Mouse (Mus musculus) midbrain, embryonic 13.5 days (tissue): ENCODE results near the gene Podn. TPM values are rescaled to one million over a fixed set of nuclear protein-coding genes. Genes with fewer than 3 reads are reported as not detected.

Experiments
- ATAC-seq: fragments of 200-750 bp; cut with Nextera tagmentation; 2 replicates; pipeline ENCODE4 v1.8.0; 2017; ENCODE audit warnings: mild to moderate bottlenecking, moderate TSS enrichment, moderate library complexity
- H3K27ac ChIP-seq: fragments of 300-500 bp; sonication (generic); 2 replicates; pipeline ENCODE4 v1.5.1; 2015; ENCODE audit warnings: inconsistent platforms, mild to moderate bottlenecking, moderate library complexity
- H3K27me3 ChIP-seq: fragments of 300-500 bp; sonication (generic); 2 replicates; pipeline ENCODE4 v1.6.1; 2015; ENCODE audit warnings: mild to moderate bottlenecking, inconsistent platforms
- H3K36me3 ChIP-seq: fragments of 300-500 bp; sonication (generic); 2 replicates; pipeline ENCODE4 v1.6.1; 2015; ENCODE audit warnings: mild to moderate bottlenecking, inconsistent platforms
- H3K4me1 ChIP-seq: fragments of 300-500 bp; sonication (generic); replicated peaks from 2 replicates; pipeline ENCODE4 v1.6.1; 2015; ENCODE audit warnings: inconsistent platforms
- H3K4me2 ChIP-seq: fragments of 300-500 bp; sonication (generic); replicated peaks from 2 replicates; pipeline ENCODE4 v1.6.1; 2015; ENCODE audit warnings: moderate library complexity, mild to moderate bottlenecking, inconsistent platforms
- H3K4me3 ChIP-seq: fragments of 300-500 bp; sonication (generic); replicated peaks from 2 replicates; pipeline ENCODE4 v1.5.1; 2015; ENCODE audit warnings: mild to moderate bottlenecking, inconsistent platforms
- H3K9ac ChIP-seq: fragments of 300-500 bp; sonication (generic); replicated peaks from 2 replicates; pipeline ENCODE4 v1.6.1; 2015; ENCODE audit warnings: mild to moderate bottlenecking, inconsistent platforms
- H3K9me3 ChIP-seq: fragments of 300-500 bp; sonication (generic); 2 replicates; pipeline ENCODE4 v1.6.1; 2016; ENCODE audit warnings: mild to moderate bottlenecking, inconsistent platforms
- WGBS: fragments of 180-500 bp; shearing (Covaris S2); methylation state at CpG from one replicate; pipeline ENCODE4 v1.1.7; 2015; 5-methylcytosine and 5-hydroxymethylcytosine counted together
- microRNA-seq: library from miRNA; unstranded; fragments of <30 nt; microRNA quantifications from one replicate; pipeline ENCODE4, GENCODE M21; 2016
- polyA plus RNA-seq: library from polyadenylated mRNA; unstranded; fragments of >200 nt; fragmentation: Nextera tagmentation; extraction: Ambion mirVana; gene quantifications from 2 replicates; pipeline ENCODE4 v1.2.1, GENCODE M21; 2015

Podn gene
- polyA plus RNA-seq, 1 experiment from 2014 or later = 0.07 TPM

DNA sequence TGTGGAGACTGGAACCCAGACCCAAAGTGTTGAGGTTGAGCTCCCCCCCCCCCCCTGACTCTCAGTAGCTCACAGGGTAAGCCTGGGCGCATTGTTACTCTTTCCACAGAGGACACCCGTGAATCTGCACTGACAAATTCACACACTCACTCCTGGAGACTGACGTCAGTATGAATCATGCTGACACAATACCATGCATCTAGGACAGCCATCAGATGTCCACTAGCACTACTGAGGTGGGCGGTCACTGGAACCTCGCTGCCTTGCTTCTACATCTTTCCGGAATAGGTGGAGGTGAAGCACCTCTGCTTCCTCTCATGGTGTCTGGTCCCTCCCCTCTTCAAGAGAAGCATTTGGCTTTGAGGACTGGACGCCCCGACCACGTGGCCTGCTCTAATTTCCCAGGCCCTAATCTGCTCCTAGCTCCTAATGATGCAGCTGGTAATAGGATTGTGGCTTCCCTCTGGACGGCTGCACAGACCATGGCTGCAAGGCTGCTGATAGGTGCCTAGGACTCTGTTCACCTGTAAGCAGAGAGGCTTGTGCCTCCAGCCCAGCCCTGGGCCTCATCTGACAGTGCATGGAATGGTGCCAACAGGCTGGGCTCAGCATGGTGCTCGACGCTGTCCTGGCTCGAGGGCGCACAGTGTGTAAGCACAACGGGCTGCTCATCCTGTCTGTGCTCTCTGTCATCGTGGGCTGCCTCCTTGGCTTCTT, 128.1 kb downstream of the Podn start, which contains the start of gene Slc1a7:
Gene Slc1a7 (plus strand): TSS at position 367 of the 717 bp plus-strand sequence.
- 80% methylated on average over 16 of the region's 16 CpGs for WGBS
- ATAC-seq = no peak

GRCm38 (mm10) chr4:107966416-107967109, 129.7 kb downstream of the Podn start:
- 66% methylated on average over 5 of the region's 5 CpGs for WGBS
- ATAC-seq = no peak

More for the DNA sequence above, 128.1 kb downstream of the Podn start, which contains the start of gene Slc1a7:
- no peaks in the 10 kb centered on the region for H3K27me3 ChIP-seq
- no peaks in the 10 kb centered on the region for H3K36me3 ChIP-seq
- H3K27ac ChIP-seq = no peak within 1 kb of the TSS
- no peaks in the 10 kb centered on the region for H3K9me3 ChIP-seq
- H3K4me2 ChIP-seq = no peak within 1 kb of the TSS
- no peak within 1 kb of the TSS for H3K9ac ChIP-seq
- no peaks in the 10 kb centered on the region for H3K4me1 ChIP-seq
- no peak within 1 kb of the TSS for H3K4me3 ChIP-seq

More at GRCm38 (mm10) chr4:107966416-107967109, 129.7 kb downstream of the Podn start:
- no peak overlapping the region for H3K9ac ChIP-seq
- H3K36me3 ChIP-seq = no peaks in the 10 kb centered on the region
- no peak overlapping the region for H3K4me3 ChIP-seq
- no peaks in the 10 kb centered on the region for H3K27me3 ChIP-seq
- H3K4me2 ChIP-seq = no peak overlapping the region
- no peaks in the 10 kb centered on the region for H3K9me3 ChIP-seq
- H3K4me1 ChIP-seq = peaks cover 6% of the 10 kb centered on the region
- H3K27ac ChIP-seq = no peak overlapping the region

Small RNA genes within 50 kb of the gene (microRNA-seq; reads per million reads assigned to microRNA genes)
- gene Mir6397 = not detected

Other genes starting within 250 kb of the Podn start
- 167 and 169 TPM in 2 replicates for gene Magoh, start 216.7 kb downstream of the Podn start, polyA plus RNA-seq
- gene 0610037L13Rik, start 206.6 kb downstream of the Podn start, polyA plus RNA-seq = 106 and 108 TPM in 2 replicates
- gene Cpt2, start 172.8 kb downstream of the Podn start, polyA plus RNA-seq = 21.6 and 21.9 TPM in 2 replicates
- not detected in 2 replicates for gene Slc1a7, start 128.1 kb downstream of the Podn start, polyA plus RNA-seq
- 222 and 228 TPM in 2 replicates for gene Scp2, start 48.6 kb upstream of the Podn start, polyA plus RNA-seq
- gene Echdc2, start 69.0 kb upstream of the Podn start, polyA plus RNA-seq = 6.6 and 6.7 TPM in 2 replicates
- not detected in 2 replicates for gene Zyg11a, start 121.6 kb upstream of the Podn start, polyA plus RNA-seq
- gene Zyg11b, start 204.7 kb upstream of the Podn start, polyA plus RNA-seq = 30.3 and 30.9 TPM in 2 replicates
- gene Coa7, start 231.7 kb upstream of the Podn start, polyA plus RNA-seq = 49.5 and 50.5 TPM in 2 replicates